Mouse (Mus musculus): Measurements from ENCODE around the gene Prmt9.

GRCm38 (mm10) chr8:77526130-77526529 is 23.1 kb upstream of the Prmt9 start:
- no peak for TF ChIP-seq CTCF (IDR thresholded peaks at IDR 0.05; ENCODE audit: low read depth, low read length)
- no peak for TF ChIP-seq GATA1 (IDR thresholded peaks at IDR 0.05; ENCODE audit: borderline replicate concordance, low read length)
